Mouse (Mus musculus): ENCODE data around the gene Slc25a41. TPM values are rescaled to one million over a fixed set of nuclear protein-coding genes. Genes with fewer than 3 reads are reported as not detected.
"Not testable (repeated sequence)": the region's sequence is repeated elsewhere in the genome, so short reads cannot be mapped to it uniquely, and the experiment has no call there.

Gene Slc25a41
- polyA plus RNA-seq, 1 experiment from 2014 or later, result 0.20 TPM

GRCm38 (mm10) chr17:57059486-57059977 is 18.1 kb upstream of the Slc25a41 start, which contains the start of gene Slc25a23:
Gene Slc25a23, minus strand, starts transcription at chr17:57059863.
- H3K9ac ChIP-seq (ENCODE audit: low read length), result peak within 1 kb of the TSS; percentile 74
- peak within 1 kb of the TSS; percentile 56; the same call in 1 of the 2 replicates for H3K27ac ChIP-seq (ENCODE audit: low read depth, low read length)
- H3K4me3 ChIP-seq (ENCODE audit: low read depth, low read length), result peak within 1 kb of the TSS; percentile 71
- no peaks in the 10 kb centered on the region for H3K9me3 ChIP-seq (ENCODE audit: control insufficient read depth, low read length)
- H3K4me2 ChIP-seq (ENCODE audit: low read depth), result peak within 1 kb of the TSS; percentile 77
- peaks cover 28% of the 10 kb centered on the region for H3K27me3 ChIP-seq (ENCODE audit: control insufficient read depth, insufficient read depth, low read length)
- peak; percentile 76 for ATAC-seq (ENCODE audit: insufficient read depth, low FRiP score, low TSS enrichment)
- under 1% methylated on average over 39 of the region's 45 CpGs for WGBS
- peak; percentile 85 for DNase-seq (ENCODE audit: low spot score)
- H3K36me3 ChIP-seq (ENCODE audit: control insufficient read depth, insufficient read depth, low read length), result no peaks in the 10 kb centered on the region
- 0 out of 2 replicates have a peak, but pooled peaks cover 3% of the 10 kb centered on the region for H3K4me1 ChIP-seq (ENCODE audit: control insufficient read depth, insufficient read depth, low read length)

GRCm38 (mm10) chr17:57058891-57059485 is 17.5 kb upstream of the Slc25a41 start, which contains the start of gene Crb3:
Gene Crb3, plus strand, starts transcription at chr17:57059105.
- ATAC-seq (ENCODE audit: insufficient read depth, low FRiP score, low TSS enrichment), result peak; percentile 17; the same call in 1 of the 2 replicates
- WGBS, result 0% methylated on average over 16 of the region's 22 CpGs
- H3K36me3 ChIP-seq (ENCODE audit: control insufficient read depth, insufficient read depth, low read length), result no peaks in the 10 kb centered on the region

GRCm38 (mm10) chr17:57056246-57056645 is 14.8 kb upstream of the Slc25a41 start:
- Histone ChIP-seq H3K4me2 (ENCODE audit: low read depth) (no peak overlapping the region), H3K9ac (ENCODE audit: low read length) (no peak overlapping the region), H3K4me1 (ENCODE audit: control insufficient read depth, insufficient read depth, low read length) (0 out of 2 replicates have a peak, but pooled peaks cover 3% of the 10 kb centered on the region), H3K27me3 (ENCODE audit: control insufficient read depth, insufficient read depth, low read length) (peaks cover 4% of the 10 kb centered on the region), H3K4me3 (ENCODE audit: low read depth, low read length) (no peak overlapping the region), H3K27ac (ENCODE audit: low read depth, low read length) (no peak overlapping the region), H3K36me3 (ENCODE audit: control insufficient read depth, insufficient read depth, low read length) (no peaks in the 10 kb centered on the region), H3K9me3 (ENCODE audit: control insufficient read depth, low read length) (no peaks in the 10 kb centered on the region)
- ATAC-seq (ENCODE audit: insufficient read depth, low FRiP score, low TSS enrichment) (no peak), DNase-seq (ENCODE audit: low spot score) (no peak)
- WGBS, result 93% methylated on average over 3 of the region's 3 CpGs

More at GRCm38 (mm10) chr17:57058891-57059485, 17.5 kb upstream of the Slc25a41 start, which contains the start of gene Crb3:
- peak within 1 kb of the TSS; percentile 77 for H3K4me2 ChIP-seq (ENCODE audit: low read depth)
- no peak for DNase-seq (ENCODE audit: low spot score)
- H3K4me3 ChIP-seq (ENCODE audit: low read depth, low read length), result peak within 1 kb of the TSS; percentile 71
- H3K9me3 ChIP-seq (ENCODE audit: control insufficient read depth, low read length), result no peaks in the 10 kb centered on the region
- 0 out of 2 replicates have a peak, but pooled peaks cover 3% of the 10 kb centered on the region for H3K4me1 ChIP-seq (ENCODE audit: control insufficient read depth, insufficient read depth, low read length)
- peak within 1 kb of the TSS; percentile 56; the same call in 1 of the 2 replicates for H3K27ac ChIP-seq (ENCODE audit: low read depth, low read length)
- peaks cover 28% of the 10 kb centered on the region for H3K27me3 ChIP-seq (ENCODE audit: control insufficient read depth, insufficient read depth, low read length)
- peak within 1 kb of the TSS; percentile 74 for H3K9ac ChIP-seq (ENCODE audit: low read length)

DNA sequence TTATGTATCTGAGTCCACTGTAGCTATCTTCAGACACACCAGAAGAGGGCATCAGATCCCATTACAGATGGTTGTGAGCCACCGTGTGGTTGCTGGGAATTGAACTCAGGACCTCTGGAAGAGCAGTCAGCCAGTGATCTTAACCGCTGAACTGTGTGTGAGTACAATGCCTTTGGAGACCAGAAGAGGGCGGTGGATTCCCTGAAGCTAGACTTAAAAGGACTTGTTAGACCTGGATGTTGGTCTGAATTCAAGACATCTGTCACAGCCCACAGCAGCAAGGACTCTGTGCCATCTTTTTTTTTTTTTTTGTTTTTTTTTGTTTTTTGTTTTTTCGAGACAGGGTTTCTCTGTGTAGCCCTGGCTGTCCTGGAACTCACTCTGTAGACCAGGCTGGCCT is 10.2 kb upstream of the Slc25a41 start:
- 84% methylated on average over 3 of the region's 4 CpGs for WGBS

DNA sequence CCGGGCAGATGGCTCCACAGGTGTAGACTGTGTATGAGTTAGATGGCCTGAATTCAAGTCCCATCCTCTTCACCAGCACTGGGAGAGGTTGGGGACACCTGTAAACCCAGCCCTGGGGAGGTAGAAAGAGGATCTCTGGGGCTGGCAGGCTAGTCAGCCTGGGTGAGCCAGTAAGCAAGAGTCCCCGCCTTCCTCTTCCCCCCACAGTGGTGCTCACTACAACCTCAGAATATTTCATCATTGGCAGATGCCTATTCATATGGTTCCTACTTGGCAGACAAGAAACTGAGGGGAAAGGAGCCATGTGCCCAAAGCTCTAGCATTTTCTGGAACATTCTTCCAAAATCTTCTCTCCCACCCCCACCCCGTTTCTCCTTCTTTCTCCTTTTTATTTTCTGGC is 7.4 kb upstream of the Slc25a41 start:
- Histone ChIP-seq H3K27ac (ENCODE audit: low read depth, low read length) (no peak overlapping the region), H3K27me3 (ENCODE audit: control insufficient read depth, insufficient read depth, low read length) (no peaks in the 10 kb centered on the region), H3K4me2 (ENCODE audit: low read depth) (no peak overlapping the region), H3K9ac (ENCODE audit: low read length) (no peak overlapping the region), H3K4me3 (ENCODE audit: low read depth, low read length) (no peak overlapping the region), H3K4me1 (ENCODE audit: control insufficient read depth, insufficient read depth, low read length) (no peaks in the 10 kb centered on the region), H3K36me3 (ENCODE audit: control insufficient read depth, insufficient read depth, low read length) (no peaks in the 10 kb centered on the region), H3K9me3 (ENCODE audit: control insufficient read depth, low read length) (no peaks in the 10 kb centered on the region)
- DNase-seq (ENCODE audit: low spot score), result no peak
- no peak for ATAC-seq (ENCODE audit: insufficient read depth, low FRiP score, low TSS enrichment)
- 90% methylated on average over 3 of the region's 3 CpGs for WGBS

More for the DNA sequence above, 10.2 kb upstream of the Slc25a41 start:
- not testable (repeated sequence) for H3K27ac ChIP-seq (ENCODE audit: low read depth, low read length); H3K4me2 ChIP-seq (ENCODE audit: low read depth); H3K36me3 ChIP-seq (ENCODE audit: control insufficient read depth, insufficient read depth, low read length); H3K4me3 ChIP-seq (ENCODE audit: low read depth, low read length); H3K9ac ChIP-seq (ENCODE audit: low read length); DNase-seq (ENCODE audit: low spot score); H3K9me3 ChIP-seq (ENCODE audit: control insufficient read depth, low read length); H3K27me3 ChIP-seq (ENCODE audit: control insufficient read depth, insufficient read depth, low read length); H3K4me1 ChIP-seq (ENCODE audit: control insufficient read depth, insufficient read depth, low read length); ATAC-seq (ENCODE audit: insufficient read depth, low FRiP score, low TSS enrichment)

DNA sequence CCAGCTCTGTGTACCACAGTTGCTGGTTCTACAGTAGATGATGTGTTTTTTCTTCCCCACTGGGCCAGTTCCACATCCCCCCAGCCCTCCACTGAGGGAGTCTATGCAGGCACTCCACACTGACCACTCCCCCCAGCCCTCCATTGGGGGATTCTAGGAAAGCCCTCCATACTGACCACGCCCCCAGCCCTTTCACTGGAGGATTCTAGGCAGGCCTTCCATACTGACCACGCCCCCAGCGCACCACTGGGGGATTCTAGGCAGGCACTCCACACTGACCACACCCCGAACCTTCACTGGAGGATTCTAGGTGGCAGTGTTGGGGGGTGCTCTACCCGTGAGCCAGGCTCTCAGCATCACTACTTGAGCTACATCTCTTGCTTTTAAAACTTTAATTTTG is 6.0 kb upstream of the Slc25a41 start:
- Histone ChIP-seq H3K4me2 (ENCODE audit: low read depth) (no peak overlapping the region), H3K27ac (ENCODE audit: low read depth, low read length) (no peak overlapping the region), H3K27me3 (ENCODE audit: control insufficient read depth, insufficient read depth, low read length) (no peaks in the 10 kb centered on the region), H3K4me3 (ENCODE audit: low read depth, low read length) (no peak overlapping the region), H3K9ac (ENCODE audit: low read length) (no peak overlapping the region), H3K9me3 (ENCODE audit: control insufficient read depth, low read length) (no peaks in the 10 kb centered on the region), H3K4me1 (ENCODE audit: control insufficient read depth, insufficient read depth, low read length) (no peaks in the 10 kb centered on the region), H3K36me3 (ENCODE audit: control insufficient read depth, insufficient read depth, low read length) (no peaks in the 10 kb centered on the region)
- DNase-seq (ENCODE audit: low spot score), result no peak
- no peak for ATAC-seq (ENCODE audit: insufficient read depth, low FRiP score, low TSS enrichment)
- 32% methylated on average over 5 of the region's 5 CpGs for WGBS

DNA sequence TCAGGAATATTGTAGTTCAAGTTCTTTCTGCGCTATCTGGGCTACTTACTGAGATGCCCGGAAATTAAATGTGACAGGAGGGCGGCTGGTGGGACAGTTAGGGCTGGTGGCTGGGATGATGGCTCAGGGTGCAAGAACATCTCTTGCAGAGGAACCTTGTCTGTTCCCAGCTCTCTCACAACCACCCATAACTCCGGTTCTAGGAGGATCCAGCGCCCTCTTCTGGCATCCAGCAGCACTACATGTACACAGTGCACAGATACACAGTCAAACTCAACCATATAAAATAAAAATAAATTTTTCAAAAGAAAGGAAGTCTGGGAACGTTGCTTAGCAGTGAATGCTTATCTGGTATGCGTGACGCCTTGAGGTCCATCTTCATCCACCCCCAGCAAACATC is 2.5 kb downstream of the Slc25a41 start:
- H3K9ac ChIP-seq (ENCODE audit: low read length), result no peak overlapping the region

GRCm38 (mm10) chr17:57032854-57033253 is 8.6 kb downstream of the Slc25a41 start:
- WGBS, result 91% methylated on average over 4 of the region's 4 CpGs
- DNase-seq (ENCODE audit: low spot score) (no peak), ATAC-seq (ENCODE audit: insufficient read depth, low FRiP score, low TSS enrichment) (no peak)
- H3K27me3 ChIP-seq (ENCODE audit: control insufficient read depth, insufficient read depth, low read length), result no peaks in the 10 kb centered on the region
- peaks cover 11% of the 10 kb centered on the region for H3K4me1 ChIP-seq (ENCODE audit: control insufficient read depth, insufficient read depth, low read length)
- H3K27ac ChIP-seq (ENCODE audit: low read depth, low read length), result no peak overlapping the region
- peaks cover 4% of the 10 kb centered on the region for H3K36me3 ChIP-seq (ENCODE audit: control insufficient read depth, insufficient read depth, low read length)
- H3K4me3 ChIP-seq (ENCODE audit: low read depth, low read length), result no peak overlapping the region
- H3K9me3 ChIP-seq (ENCODE audit: control insufficient read depth, low read length), result no peaks in the 10 kb centered on the region
- no peak overlapping the region for H3K4me2 ChIP-seq (ENCODE audit: low read depth)
- peak overlapping the region; percentile 63 for H3K9ac ChIP-seq (ENCODE audit: low read length)

More for the DNA sequence above, 2.5 kb downstream of the Slc25a41 start:
- no peaks in the 10 kb centered on the region for H3K9me3 ChIP-seq (ENCODE audit: control insufficient read depth, low read length)
- 39% methylated on average over 8 of the region's 8 CpGs for WGBS
- H3K27me3 ChIP-seq (ENCODE audit: control insufficient read depth, insufficient read depth, low read length), result peaks cover 3% of the 10 kb centered on the region; the same call in 1 of the 2 replicates
- H3K4me3 ChIP-seq (ENCODE audit: low read depth, low read length), result no peak overlapping the region
- no peaks in the 10 kb centered on the region for H3K36me3 ChIP-seq (ENCODE audit: control insufficient read depth, insufficient read depth, low read length)
- H3K27ac ChIP-seq (ENCODE audit: low read depth, low read length), result no peak overlapping the region
- DNase-seq (ENCODE audit: low spot score) (no peak), ATAC-seq (ENCODE audit: insufficient read depth, low FRiP score, low TSS enrichment) (no peak)
- H3K4me1 ChIP-seq (ENCODE audit: control insufficient read depth, insufficient read depth, low read length), result no peaks in the 10 kb centered on the region
- no peak overlapping the region for H3K4me2 ChIP-seq (ENCODE audit: low read depth)

Data from neural tube, embryonic 11.5 days (tissue).